Mouse (Mus musculus): ENCODE results near the gene Ripk1. TPM values are rescaled to one million over a fixed set of nuclear protein-coding genes. Genes with fewer than 3 reads are reported as not detected.

The Ripk1 gene
- 10 to 100 TPM; 32.1 to 35.0 TPM for total RNA-seq (2021)
- long read RNA-seq, experiment 1, transcript Ripk1-201 (11 exons, 3,266 nt): major isoform, 13 of 15 reads
- long read RNA-seq, experiment 1, partial matches to known transcripts: 1 of 15 reads
- long read RNA-seq, experiment 1, other reads (novel, unspliced or antisense): 1 of 15 reads
- long read RNA-seq, experiment 2, transcript Ripk1-201 (11 exons, 3,266 nt): major isoform, 60 of 68 reads
- long read RNA-seq, experiment 2, partial matches to known transcripts: 3 of 68 reads
- long read RNA-seq, experiment 2, other reads (novel, unspliced or antisense): 5 of 68 reads

DNA sequence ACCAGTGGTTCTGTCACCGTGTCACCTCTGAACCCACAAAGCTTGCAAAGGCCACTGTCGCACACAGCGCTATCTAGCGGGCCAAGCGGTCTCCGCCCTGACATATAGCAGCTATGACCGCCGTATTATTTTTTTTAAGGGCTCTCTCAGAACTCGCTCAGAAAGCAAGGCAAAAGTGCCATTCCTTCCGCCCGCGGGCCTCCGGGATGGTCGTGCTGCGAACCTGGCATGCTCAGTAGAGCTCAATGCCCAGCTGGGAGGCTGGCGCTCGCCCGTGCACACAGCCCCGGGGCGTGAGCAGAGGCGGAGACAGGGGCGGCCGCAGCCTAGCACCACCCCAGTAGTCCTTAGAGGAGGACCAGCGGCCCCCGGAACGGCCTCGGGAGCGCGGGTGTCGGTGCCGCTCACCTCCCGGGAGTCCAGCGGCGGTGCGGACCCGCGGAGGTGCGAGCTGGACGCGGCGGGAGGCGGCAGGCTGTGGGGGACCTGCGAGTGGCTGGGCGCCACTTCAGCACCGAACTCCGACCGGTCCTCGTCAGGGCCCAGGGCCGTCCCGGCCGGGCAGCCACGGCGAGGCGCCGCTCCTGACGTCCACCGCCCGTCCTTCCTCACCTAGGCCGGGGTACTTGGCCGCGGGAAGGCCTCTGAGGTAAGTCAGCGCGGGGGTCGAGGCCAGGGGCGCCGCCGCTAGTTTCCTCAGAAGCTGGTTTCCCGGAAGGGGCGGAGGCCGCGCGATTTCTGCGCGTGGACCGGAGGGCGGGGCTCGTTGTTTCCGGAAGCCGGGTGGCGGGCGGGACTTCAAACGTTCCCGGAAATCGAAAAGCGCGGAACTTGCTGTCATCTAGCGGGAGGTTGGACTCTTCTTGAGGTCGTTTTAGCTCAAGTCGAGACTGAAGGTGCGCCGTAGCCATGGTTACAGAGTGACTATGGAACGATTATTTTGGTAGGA is at the start of gene Ripk1, which contains the start of gene Serpinb6a:
TSS of gene Ripk1 (plus strand) at position 306 of the 949 bp plus-strand sequence.
TSS of gene Serpinb6a (minus strand) at position 737 of the 949 bp plus-strand sequence.
- peak; percentile 83 to 84 for DNase-seq (ENCODE audit: low spot score in 2 of 2)

DNA sequence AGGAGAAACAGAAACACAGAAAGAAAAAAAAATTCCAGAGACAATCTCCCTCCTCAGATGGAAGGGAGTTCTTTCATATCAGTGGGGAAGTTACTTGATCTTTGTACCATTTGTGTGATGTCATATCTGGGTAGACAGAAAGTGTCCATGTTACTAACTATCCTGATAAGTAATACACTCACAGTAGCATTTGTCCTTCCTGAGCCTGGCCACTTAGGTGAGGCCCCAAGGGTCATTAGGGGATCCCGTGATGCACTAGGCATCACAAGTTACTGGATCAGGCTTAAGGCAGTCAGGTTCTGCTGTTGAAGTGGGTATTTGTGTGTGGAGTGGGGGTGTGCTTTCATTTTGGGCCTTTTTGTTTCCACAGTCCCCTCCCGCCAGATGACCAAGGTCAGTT is 49.2 kb upstream of the Ripk1 start:
- no peak for DNase-seq (ENCODE audit: low spot score in 2 of 2)

DNA sequence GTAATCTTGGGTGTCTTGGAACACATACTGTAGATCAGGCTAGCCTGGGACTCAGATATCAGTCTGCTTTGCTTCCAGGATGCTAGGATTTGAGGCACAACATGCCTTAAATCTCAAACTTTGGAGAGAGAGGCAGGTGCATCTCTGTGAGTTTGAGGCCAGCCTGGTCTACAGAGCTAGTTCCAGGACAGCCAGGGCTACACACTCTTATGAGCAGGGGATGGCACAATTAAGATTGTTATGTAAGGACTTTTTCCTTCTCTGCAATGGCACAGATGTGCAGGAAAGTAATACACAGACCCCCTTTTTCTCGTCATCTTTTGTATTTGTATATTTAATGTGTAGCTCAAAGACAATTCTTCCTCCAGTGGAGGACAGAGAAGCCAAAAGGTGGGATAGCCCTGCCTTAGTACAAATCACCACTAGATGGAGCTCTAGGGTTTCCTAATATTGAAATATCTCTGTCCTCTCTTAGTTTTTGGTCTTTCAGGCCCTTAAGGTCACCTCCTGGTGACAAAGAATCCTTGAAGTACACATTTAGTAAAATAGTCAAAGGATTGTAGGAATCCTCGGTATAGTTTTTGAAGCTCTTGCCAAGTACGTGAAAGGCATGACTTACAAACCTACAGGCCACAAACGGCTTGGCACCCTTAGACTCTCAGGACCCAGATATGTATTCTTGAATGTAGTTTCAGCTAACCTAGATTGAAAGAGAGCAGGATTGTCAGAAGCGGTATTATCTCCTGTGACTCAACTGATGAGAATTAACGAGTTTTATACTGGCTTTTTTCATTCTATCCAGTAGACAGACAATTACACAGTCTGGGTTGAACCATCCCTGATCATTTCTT is 45.4 kb upstream of the Ripk1 start:
- DNase-seq (ENCODE audit: low spot score in 2 of 2): no peak

DNA sequence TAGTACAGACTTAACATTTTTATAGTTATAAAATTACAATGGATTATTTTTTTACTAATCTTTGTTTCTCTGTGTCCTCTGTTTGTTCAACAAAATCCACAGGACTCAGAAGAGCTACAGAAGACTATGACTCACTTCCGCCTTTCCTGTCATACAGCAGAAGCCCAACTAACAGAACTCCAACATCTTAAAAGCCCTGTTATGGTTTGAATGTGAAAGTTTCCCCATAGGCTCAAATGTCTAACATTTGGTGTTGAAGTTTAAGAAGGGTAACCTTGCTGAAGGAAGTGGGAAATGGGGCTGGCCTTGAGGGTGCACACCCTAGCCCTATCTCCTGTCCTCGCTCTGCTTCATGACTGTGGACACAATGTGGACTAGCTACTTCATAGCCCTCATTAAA is 42.4 kb upstream of the Ripk1 start:
- DNase-seq (ENCODE audit: low spot score in 2 of 2): no peak

DNA sequence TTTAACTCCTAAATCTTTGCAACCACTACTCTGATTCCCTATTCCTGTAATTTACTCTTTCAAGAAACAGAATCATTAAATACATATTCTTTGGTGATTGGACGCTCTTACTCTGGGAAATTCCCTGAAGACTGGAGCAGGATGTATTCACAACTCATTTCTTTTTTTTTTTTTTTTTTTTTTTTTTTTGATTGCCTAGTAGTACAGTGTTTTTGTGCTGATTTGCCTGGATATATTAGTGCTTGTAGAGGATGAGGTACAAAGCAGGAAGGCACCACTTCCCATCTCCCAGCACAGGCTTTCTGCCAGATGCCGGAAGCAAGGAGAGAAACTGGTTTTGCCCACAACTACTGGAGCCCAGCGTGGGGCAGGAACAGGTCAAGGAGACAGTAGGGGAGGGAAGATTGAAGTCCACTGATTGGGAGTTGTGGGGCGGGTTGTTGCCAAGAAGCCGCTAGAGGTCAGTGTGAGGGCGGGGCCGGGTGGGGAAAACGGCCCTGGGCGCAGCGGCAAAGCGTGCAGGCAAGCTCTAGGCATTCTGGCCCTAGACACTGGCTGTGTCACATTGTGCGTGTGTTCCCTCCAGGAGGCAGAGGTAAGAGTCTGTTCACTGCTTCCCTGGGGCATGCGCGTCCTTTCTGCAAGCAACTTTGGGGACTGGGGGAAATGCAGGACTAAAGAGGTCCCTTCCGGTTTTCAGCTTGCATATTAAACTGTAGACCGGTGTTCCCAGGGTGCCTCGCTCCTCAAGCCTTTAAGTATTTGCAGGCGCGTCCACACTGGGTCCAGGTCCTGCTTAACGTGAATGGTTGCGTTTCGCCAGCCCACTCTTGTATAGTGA is 37.7 kb upstream of the Ripk1 start, which contains the start of gene Nqo2:
TSS of gene Nqo2 (plus strand) at position 482 of the 841 bp plus-strand sequence.
- DNase-seq (ENCODE audit: low spot score in 2 of 2): peak; percentile 36 to 57

DNA sequence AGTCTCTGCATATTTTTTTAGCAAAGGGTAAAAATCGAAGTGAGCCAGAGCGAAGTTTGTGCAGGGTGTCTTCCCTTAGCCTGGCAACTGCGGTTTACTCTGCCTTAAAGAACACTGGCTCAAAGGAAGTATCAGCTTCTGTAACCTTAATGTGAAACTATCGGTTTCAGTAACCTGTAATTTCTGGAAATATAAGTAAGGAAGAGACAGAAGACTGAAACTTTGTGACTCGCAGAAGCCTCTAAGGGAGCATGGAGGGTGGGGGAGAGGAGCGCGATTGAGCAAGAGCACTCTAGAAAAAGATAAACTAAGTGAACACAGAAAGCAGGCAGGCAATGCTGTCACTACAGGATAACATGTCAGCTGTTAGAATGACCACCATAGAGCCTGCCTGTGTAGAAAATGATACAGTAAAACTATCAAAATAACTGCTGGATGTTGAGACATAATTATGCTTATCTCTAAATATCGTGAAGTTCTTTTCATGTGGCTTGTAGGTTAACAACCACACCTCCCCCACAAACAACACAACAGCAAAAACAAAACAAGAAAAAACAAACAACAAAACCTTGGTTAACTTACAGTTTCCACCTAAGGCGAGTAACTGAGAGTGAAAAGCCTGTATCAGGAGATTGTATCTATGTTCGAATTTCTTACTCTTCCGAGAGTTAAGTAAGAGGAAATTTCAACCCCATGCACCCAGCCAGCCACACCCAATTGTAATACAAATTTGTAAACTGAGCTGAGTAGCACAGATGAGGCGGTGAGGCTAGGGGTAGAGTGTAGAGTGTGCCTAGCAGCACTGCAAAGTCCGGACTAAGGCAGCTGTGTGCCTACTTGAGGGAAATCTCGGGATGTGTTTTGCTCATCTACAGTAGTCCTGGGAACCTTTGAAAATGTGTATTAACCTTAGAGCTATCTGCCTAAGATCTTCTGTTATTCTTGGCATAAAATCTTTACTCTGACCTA is 36.8 kb upstream of the Ripk1 start:
- no peak for DNase-seq (ENCODE audit: low spot score in 2 of 2)

DNA sequence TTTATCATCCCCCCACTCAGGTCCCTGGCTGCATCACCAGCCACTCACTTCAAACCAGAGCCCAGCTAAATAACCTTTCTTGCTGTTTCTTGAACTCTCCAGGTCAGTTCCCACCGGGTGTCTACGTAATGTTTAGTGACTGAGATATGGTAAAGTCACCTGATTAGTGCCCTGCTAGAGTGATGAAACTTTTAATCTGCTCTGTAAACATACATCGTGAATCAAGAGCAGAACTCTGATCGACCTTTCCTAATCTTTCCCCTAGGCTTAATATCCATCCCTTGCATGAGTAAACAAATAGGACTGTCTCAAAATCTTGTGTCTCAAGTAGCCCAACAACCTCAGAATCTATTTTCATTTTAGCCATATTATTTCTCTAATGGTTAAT is 36.1 kb upstream of the Ripk1 start:
- DNase-seq (ENCODE audit: low spot score in 2 of 2): no peak

DNA sequence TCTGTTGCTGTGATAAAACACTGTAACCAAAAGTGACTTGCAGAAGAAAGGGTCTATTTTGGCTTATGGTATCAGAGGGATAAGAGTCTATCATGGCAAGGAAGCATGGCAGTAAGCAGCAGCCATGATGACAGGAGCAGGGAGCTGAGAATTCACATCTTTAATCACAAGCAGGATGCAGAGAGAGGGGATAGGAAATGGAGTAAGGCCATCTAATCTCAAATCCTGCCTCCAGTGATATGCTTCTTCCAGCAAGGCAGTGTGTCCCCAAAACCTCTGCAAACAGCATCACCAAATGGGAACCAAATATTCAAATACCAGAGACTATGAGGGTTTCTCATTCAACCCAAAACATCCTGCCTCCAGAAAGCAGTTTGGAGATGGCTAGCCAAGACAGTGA is 35.6 kb upstream of the Ripk1 start:
- DNase-seq (ENCODE audit: low spot score in 2 of 2): no peak

DNA sequence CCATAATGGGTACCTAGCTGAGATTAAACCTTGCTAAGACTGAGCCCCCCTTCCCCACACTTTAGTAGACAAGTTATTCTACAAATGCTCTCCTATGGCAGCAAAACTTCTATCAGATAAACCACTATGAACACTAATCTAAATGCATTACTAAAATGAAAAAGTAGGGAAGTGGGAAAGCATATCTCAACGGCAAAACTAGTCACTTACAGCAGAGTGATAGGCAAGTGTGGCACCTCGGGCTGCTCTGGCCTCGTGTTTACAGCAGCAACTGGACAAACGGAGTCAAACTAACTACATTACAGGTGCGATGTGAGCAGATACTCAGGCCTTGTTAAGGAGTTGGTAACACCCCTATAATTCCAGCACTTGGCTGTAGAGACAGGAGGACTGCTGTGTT is 12.5 kb upstream of the Ripk1 start:
- no peak for DNase-seq (ENCODE audit: low spot score in 2 of 2)

DNA sequence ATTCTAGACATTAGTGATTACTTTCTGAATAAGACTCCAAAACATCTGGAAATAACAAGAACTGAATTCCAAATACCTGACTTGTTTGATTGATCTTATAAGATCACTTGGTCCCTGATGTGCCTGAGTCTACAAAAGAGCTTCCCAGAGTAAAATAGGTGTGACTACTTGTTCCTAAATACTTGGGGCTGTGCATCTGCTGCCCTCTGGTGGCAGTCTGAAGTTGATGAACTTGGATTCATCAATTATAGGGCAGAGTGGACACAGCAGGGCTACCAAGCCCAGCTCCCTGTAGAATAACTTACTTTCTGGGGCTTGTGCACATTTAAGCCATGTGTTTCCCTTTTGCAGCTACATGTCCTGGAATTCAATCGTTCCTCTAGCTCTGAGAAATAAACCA is 7.0 kb upstream of the Ripk1 start:
- peak in 1 of 2 experiments; percentile 55 for DNase-seq (ENCODE audit: low spot score in 2 of 2)

DNA sequence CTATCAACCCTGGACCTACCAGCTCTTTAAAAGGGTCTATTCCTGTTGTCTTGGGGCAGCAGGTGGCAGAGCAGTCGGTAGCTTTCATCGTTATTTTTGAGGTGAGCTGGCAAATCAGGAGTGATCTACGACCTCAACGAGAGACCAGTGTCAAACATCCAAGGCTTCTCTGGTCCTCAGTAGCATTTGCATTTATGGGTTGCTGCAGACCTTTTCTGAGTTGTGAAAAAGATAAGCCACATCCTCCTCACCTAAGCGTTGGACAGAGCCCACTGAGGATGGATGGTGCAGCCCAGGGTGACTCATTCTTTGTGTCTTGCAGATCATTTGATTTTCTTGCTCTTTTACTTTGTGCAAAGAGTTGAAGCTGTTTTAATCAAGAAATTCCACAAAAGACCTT is 895 bp downstream of the Ripk1 start:
- no peak for DNase-seq (ENCODE audit: low spot score in 2 of 2)

DNA sequence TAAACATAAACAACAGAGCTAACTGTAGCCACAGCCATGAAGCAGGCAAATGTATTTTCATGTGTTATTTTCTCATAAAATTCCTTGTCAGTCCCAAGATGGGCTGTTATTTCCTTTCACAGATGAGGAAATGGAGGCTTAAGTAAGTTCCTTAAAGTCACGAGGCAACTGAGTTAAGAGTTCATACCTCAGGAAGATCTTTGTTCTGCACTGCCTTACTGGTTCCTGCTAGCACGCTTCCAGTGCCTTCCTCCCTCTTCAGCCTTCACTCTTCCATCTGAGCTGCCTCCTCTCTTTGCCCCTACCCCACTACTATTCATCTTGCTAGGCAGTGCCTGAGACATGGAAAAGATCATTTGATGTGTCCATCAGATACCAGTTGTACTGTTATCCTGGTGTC is 5.1 kb downstream of the Ripk1 start:
- no peak for DNase-seq (ENCODE audit: low spot score in 2 of 2)

DNA sequence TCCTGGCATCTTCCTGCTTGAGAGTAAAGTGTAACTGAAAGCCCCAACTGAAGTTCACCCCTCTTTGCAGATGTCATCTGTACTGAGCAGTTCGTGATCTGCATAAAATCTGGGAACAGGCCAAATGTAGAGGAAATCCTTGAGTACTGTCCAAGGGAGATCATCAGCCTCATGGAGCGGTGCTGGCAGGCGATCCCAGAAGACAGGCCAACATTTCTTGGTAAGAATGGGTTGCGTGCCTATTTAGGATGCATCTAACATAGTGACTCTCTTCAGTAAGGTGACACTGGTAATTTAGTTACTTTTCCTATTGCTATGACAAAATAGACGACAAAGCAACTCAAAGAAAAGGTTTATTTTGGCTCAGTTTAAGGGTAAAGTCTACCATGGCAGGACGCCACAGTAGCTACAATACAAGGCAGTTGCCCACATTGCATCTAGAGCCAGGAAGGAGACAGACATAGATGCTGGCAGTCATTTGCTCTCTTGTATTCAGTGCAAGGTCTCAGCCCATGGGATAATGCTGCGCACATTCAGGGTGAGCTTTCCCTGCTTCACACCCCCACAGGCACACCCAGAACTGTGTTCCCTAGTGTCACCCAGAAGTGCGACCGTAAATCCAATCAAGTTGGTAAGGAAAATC is 14.9 kb downstream of the Ripk1 start:
- no peak for DNase-seq (ENCODE audit: low spot score in 2 of 2)

DNA sequence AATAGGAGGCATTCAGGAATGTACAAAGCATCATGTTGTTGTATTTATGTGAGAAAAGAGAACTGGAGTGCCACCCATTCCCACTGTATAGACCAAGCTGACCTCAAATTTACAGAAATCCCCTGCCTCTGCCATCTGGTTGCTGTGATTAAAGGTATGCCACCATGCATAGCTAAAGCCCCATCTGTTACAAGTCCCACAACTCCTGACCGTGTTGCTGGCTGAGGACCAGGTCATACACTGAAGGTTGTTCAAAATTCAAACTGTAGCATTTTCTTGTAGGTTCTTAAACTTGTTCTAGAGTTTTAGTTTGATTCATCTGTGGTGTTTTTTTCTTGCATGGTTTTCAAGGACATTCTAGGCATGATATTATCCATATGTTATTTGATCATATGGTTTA is 16.4 kb downstream of the Ripk1 start:
- DNase-seq (ENCODE audit: low spot score in 2 of 2): no peak

DNA sequence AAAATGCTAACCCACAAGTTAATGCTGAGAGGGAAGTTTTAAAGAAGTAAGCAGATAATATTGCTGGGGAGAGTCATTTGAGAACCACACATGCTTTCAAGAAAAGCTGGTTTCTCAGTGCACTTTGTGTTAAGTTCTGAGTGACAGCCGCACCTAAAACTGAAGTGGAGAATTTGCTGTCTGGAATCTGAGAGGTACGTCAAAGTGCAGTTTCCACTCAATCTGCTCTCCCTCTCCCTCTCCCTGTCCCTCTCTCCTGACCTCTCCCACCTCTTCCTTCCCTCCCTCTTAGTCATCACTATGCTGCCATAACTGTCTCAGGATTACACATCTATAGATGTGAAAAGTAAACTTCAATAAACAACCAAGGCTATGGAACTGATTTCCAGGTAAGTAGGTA is 19.8 kb downstream of the Ripk1 start:
- no peak for DNase-seq (ENCODE audit: low spot score in 2 of 2)

DNA sequence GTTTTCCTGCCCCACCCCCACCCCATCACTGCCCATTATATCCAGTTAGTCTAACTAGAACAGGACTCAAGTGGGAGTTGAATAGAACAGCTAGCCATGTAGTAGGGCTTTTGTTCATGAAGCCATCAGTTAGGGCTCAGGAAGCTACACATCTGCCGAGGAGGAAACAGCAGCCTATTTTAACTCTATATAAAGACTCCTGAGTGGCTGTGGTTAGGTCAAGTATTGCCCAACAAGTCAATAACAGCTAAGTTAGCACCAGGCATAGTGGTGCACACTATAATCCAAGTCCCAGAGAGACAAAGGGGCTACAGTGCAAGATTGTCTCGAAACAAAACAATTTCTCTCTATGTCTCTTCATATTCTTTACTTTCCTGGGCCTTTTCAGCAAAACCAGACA is 29.9 kb downstream of the Ripk1 start:
- no peak for DNase-seq (ENCODE audit: low spot score in 2 of 2)

DNA sequence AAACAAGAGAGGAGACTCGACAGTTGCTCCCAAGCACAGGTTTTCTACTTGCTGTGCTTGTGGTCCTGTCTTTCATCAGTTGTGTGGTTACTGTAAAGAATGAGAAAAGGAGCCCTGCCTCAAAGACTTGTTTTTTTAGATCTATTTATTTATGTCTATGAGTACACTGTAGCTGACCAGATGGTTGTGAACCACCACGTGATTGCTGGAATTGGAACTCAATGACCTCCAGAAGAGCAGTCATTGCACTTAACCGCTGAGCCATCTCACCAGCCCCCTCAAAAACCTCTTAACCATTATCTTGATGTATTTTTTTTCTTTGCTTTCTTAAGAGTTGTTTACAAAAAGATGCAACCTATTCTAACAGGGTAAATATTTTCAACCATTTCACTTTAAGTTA is 33.3 kb downstream of the Ripk1 start:
- DNase-seq (ENCODE audit: low spot score in 2 of 2): no peak

DNA sequence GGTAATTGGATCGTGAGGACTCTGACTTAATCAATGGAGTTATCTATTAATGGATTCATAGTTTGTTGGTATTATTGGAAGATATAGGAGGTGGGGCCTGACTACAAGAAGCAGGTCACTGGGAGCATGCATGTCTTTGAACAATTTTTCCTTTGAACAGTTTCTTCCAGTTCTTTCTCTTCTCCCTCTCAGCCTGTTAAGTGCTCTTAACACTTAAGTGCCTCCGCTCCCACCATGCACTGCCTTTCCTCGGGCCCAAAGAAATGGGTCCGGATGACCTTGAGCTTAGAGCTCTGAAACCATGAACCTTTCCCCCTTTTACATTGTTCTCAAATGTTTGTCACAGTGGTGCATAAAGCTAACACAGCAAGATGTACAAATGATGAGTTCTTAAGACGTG is 34.6 kb downstream of the Ripk1 start:
- DNase-seq (ENCODE audit: low spot score in 2 of 2): no peak
